Mouse (Mus musculus): ENCODE measurements around the gene Ndufa7.

DNA sequence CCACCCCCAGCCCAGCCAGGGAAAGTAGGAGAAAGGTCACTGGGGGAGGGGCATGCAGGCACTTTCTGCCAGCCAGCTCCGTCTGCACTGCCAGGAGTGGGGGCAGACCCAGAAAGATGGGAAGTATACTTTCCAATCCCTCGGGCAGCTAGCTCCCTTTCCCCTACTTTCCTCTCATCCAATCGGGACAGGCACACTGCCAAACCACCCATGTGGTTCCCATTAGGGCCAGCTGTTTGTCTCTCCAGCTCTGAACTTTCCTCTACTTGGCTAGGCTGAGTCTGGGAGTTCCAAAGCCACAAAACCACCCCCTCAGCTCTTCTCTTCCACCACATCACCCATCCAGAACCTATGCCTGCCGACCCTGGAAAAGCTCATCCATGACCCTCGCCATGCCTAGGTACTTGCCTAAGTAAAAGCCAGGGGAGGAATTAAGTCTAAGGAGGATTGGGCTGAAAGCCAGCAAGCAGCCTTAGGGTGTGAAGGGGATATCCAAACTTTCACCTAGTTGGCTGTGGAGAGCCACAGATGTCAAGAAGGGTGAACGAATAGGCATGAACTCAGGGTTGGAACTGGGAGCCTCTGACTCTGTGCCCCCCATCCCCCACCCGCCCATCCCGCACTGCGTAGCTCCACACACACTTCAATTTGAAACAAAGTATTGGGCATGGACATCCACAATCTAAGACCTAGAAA is 45.0 kb upstream of the Ndufa7 start:
- no peak for TF ChIP-seq POLR2A (IDR thresholded peaks at IDR 0.05; ENCODE audit: low read depth, low read length)
- no peak for TF ChIP-seq CTCF (IDR thresholded peaks at IDR 0.05; ENCODE audit: extremely low read depth, insufficient read depth, insufficient read length, insufficient replicate concordance)

Measured in spleen, adult 2 months (tissue).